Mouse (Mus musculus) small intestine, adult 2 months (tissue): Measurements from ENCODE around the gene Zfp867. TPM values are rescaled to one million over a fixed set of nuclear protein-coding genes. Genes with fewer than 3 reads are reported as not detected.

Experiments
- H3K27ac ChIP-seq: fragments of 200-500 bp; 2 replicates; pipeline ENCODE4 v1.5.1; 2012; ENCODE audit warnings: low read depth, low read length, control low read depth, inconsistent platforms; ENCODE audit not compliant: insufficient read depth
- H3K27me3 ChIP-seq: fragments of 200-500 bp; 2 replicates; pipeline ENCODE4 v1.6.1; 2012; ENCODE audit warnings: mild to moderate bottlenecking, moderate library complexity, low read length, inconsistent platforms; ENCODE audit not compliant: control insufficient read depth, insufficient read depth
- H3K36me3 ChIP-seq: fragments of 200-500 bp; 2 replicates; pipeline ENCODE4 v1.6.1; 2012; ENCODE audit warnings: mild to moderate bottlenecking, low read length, control low read depth, inconsistent platforms; ENCODE audit not compliant: control insufficient read depth, insufficient read depth
- H3K4me1 ChIP-seq: fragments of 200-500 bp; 2 replicates; pipeline ENCODE4 v1.6.1; 2012; ENCODE audit warnings: low read length, inconsistent platforms, mixed read lengths; ENCODE audit not compliant: control insufficient read depth, insufficient read depth, insufficient read length
- H3K4me3 ChIP-seq: fragments of 200-500 bp; 2 replicates; pipeline ENCODE4 v1.5.1; 2012; ENCODE audit warnings: low read depth, mild to moderate bottlenecking, control low read depth, inconsistent platforms, low read length, moderate library complexity
- CTCF ChIP-seq: fragments of 200-500 bp; IDR thresholded peaks from 2 replicates; pipeline ENCODE4 v1.5.1; 2012; ENCODE audit warnings: low read depth, mild to moderate bottlenecking, control low read depth, inconsistent platforms, low read length, moderate library complexity, mixed read lengths; ENCODE audit not compliant: insufficient replicate concordance, insufficient read length; ENCODE audit errors: extremely low read depth
- POLR2A ChIP-seq: fragments of 200-500 bp; IDR thresholded peaks from 2 replicates; pipeline ENCODE4 v1.6.1; 2012; ENCODE audit warnings: low read depth, mild to moderate bottlenecking, control low read depth, inconsistent platforms, low read length, moderate library complexity
- WGBS: fragments of 180-500 bp; shearing (Covaris S2); methylation state at CpG from one replicate; pipeline ENCODE4 v1.1.7; 2018; 5-methylcytosine and 5-hydroxymethylcytosine counted together
- polyA plus RNA-seq: library from polyadenylated mRNA; depleted of rRNA; stranded (reverse); fragments of >200 nt; gene quantifications from 2 replicates; pipeline ENCODE4 v1.2.3, GENCODE M21; 2012; rRNA removed

Zfp867 gene
- polyA plus RNA-seq = 0.08 TPM in 1 of 2 replicates, not detected in the other

DNA sequence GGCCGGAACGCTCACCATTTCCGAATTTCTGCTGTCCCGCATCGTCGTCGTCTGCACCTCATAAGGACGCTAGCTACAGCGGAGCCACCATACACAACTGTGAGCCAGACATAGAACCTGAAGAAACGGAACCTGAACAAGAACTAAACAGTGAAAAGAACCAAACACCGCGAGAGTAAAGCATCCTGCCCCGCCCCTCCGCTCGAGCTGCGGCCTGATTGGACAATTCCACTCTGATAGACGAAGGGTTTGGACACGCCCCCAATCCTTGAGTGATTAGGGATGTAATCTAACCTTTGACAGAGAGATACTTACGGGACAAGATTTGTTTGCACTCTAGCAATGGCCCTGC lies at the start of gene Zfp867:
TSS of gene Zfp867 (minus strand) at position 149 of the 352 bp plus-strand sequence.
- peak within 1 kb of the TSS; percentile 82 for H3K4me3 ChIP-seq
- H3K4me1 ChIP-seq = no peaks in the 10 kb centered on the region; the same call in 1 of the 2 replicates
- no peaks in the 10 kb centered on the region; the same call in 1 of the 2 replicates for H3K36me3 ChIP-seq
- no peak for TF ChIP-seq CTCF
- peak; percentile 15; the same call in 1 of the 2 replicates for TF ChIP-seq POLR2A
- peak within 1 kb of the TSS; percentile 38 for H3K27ac ChIP-seq
- under 1% methylated on average over 19 of the region's 19 CpGs for WGBS
- no peaks in the 10 kb centered on the region for H3K27me3 ChIP-seq

DNA sequence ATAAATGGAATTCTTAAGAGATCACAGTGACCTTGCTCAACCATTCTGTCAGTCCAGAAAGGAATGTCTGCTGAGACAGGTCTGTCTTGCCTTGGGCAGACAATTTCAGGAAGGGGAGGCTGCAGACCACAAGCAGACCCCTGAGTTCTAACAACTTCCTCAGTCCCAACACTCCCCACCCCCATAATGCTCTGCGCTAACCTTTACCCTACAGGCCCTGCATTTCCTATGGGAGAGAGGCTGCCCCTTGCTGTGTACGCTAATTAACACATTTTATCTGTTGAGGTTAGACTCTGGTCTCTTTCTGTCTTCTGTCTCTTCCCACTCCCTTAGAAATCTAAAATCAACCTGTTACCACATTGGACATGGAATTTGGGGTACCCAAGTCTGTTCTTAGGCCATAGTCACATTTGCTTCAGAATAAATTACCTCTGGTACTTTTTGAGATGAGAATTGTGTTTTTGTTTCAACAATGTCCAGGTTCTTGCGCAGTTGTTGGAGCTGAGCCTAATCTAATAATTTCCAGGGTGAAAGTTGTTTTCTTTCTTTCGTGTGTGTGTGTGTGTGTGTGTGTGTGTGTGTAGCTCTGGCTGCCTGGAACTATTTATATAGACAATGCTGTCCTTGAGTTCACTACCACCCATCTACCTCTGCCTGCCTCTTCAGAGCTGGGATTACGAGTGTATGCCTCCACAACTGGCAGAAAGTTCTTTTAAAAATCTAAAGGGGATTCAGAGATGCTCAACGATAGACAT lies 47.6 kb upstream of the Zfp867 start:
- Histone ChIP-seq H3K27ac (no peak overlapping the region), H3K4me3 (no peak overlapping the region), H3K36me3 (no peaks in the 10 kb centered on the region), H3K4me1 (peaks cover 2% of the 10 kb centered on the region; the same call in 1 of the 2 replicates), H3K27me3 (no peaks in the 10 kb centered on the region)
- TF ChIP-seq POLR2A (no peak), CTCF (no peak)
- 63% methylated on average over 6 of the region's 6 CpGs for WGBS

DNA sequence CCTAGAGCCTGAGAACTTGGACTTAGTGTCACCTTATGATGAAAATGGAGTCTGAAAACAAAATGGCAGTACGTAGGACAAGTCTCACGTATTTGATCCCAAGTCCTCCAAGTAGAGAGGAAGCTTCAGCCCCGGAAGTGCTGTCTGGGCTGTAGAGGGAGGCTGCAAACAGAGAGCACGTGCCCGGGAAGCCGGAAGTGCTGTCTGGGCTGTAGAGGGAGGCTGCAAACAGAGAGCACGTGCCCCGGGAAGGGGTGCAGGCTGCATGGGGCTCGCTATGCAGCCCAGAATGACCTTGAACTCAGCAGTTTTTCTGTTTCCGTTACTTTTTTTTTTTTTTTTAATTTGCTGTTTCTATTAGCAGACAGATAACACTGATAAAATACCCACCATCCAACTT lies 46.0 kb upstream of the Zfp867 start:
- H3K4me1 ChIP-seq = peaks cover 2% of the 10 kb centered on the region; the same call in 1 of the 2 replicates
- TF ChIP-seq POLR2A (no peak), CTCF (no peak)
- WGBS = 54% methylated on average over 10 of the region's 10 CpGs
- H3K4me3 ChIP-seq = no peak overlapping the region
- no peaks in the 10 kb centered on the region for H3K27me3 ChIP-seq
- H3K36me3 ChIP-seq = no peaks in the 10 kb centered on the region
- no peak overlapping the region for H3K27ac ChIP-seq

DNA sequence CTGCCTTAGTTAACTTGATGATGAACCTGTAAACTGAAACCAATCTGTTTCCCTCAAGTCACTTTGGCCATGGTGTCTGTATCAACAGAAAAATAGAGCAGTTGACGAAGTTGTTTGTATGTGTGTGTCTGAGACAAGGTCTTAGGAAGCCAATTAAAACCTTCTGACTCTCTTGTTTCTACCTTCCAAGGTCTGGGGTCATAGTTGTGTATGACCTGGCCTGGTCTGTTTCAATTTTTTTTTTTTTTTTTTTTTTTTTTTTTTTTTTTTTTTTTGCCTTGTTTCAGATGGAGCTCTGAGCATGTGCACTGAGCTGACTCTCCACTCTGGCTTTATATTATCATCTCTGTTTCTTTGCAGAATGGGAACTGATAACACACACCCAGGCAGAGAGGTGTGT lies 45.2 kb upstream of the Zfp867 start:
- no peaks in the 10 kb centered on the region for H3K27me3 ChIP-seq
- H3K27ac ChIP-seq = no peak overlapping the region
- H3K4me1 ChIP-seq = peaks cover 2% of the 10 kb centered on the region; the same call in 1 of the 2 replicates
- no peak for TF ChIP-seq POLR2A
- no peak for TF ChIP-seq CTCF
- no peak overlapping the region for H3K4me3 ChIP-seq
- H3K36me3 ChIP-seq = no peaks in the 10 kb centered on the region
- WGBS = 100% methylated on average over 1 of the region's 1 CpGs

DNA sequence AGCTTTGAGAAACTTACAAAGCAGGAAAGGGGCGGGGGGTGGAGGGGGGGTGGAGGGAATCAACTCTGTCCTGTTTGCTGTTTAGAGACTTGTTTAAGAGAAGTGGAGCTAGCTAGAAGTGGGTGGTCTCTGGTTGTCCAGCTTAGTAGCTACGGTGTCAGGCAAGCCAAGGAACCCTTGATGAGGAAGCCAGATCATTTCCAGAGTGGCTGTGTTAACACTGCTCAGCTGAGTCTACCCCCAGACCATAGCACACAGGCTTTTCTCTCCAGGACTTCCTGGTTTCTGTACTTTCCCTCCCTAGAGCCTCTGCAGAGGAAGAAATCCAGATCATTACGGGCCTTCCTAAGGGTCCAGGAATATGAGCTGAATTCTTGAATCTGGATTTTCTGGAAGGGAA lies 42.5 kb upstream of the Zfp867 start:
- H3K4me1 ChIP-seq = peaks cover 2% of the 10 kb centered on the region; the same call in 1 of the 2 replicates
- H3K36me3 ChIP-seq = no peaks in the 10 kb centered on the region
- no peak overlapping the region for H3K27ac ChIP-seq
- 53% methylated on average over 3 of the region's 3 CpGs for WGBS
- no peak overlapping the region for H3K4me3 ChIP-seq
- TF ChIP-seq CTCF (no peak), POLR2A (no peak)
- H3K27me3 ChIP-seq = no peaks in the 10 kb centered on the region

DNA sequence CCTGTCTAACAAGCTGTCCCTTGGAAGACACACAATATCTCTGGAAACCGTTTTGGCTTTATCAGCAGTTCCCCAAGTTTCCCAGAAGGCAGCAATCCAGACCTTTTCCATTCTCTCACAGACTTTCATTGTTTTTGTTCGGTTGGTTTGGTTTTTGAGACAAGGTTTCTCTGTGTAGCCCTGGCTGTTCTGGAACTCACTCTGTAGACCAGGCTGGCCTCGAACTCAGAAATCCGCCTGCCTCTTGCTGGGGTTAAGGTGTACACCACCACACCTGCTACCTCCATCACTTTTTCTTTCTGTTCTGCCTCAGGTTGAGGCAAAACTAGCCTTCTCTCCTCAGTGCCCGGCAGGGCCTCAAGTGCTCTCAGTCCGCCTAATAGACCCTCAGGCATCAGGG lies 42.1 kb upstream of the Zfp867 start:
- TF ChIP-seq POLR2A (no peak), CTCF (no peak)
- Histone ChIP-seq H3K4me1 (peaks cover 2% of the 10 kb centered on the region; the same call in 1 of the 2 replicates), H3K36me3 (no peaks in the 10 kb centered on the region), H3K27ac (no peak overlapping the region), H3K27me3 (no peaks in the 10 kb centered on the region), H3K4me3 (no peak overlapping the region)
- 65% methylated on average over 6 of the region's 6 CpGs for WGBS

DNA sequence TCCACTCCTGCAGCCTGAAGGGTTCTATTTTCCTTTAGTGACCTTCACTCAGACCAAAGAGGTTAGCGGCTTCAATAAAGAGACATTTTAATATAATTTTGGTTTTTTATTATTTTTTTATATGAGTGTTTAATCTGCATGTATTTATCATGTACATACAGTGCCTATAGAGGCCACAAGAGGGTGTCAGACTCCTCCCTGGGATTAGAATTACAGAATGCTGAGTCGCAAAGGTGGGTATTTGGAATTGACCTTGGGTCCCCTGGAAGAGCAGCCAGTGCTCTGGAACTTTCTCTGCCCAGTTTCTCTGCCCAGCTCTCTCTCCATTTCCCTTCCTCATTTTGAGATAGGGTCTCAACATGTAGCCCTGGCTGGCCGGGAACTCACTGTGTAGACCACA lies 41.3 kb upstream of the Zfp867 start:
- 75% methylated on average over 3 of the region's 3 CpGs for WGBS
- TF ChIP-seq POLR2A = no peak
- no peak for TF ChIP-seq CTCF

DNA sequence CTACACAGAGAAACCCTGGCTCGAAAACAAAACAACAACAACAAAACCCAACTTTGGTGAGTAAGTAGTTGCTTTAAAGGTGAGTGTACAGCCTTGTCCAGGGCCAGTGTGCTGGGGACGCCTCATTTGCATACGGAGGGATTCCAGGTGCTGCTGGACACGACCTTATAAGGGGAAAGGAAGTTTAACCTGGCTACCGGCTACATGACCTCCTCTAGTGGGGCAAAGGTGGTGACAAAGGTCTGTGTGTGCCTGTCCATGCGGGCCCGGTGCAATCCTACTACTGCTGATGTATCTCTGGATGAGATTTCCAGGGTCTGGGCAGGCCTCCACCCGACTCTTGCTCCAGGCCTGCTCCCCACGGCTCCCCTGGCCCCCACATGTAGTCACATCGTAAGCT lies 40.5 kb upstream of the Zfp867 start:
- Histone ChIP-seq H3K4me3 (no peak overlapping the region), H3K27me3 (no peaks in the 10 kb centered on the region)

More for the DNA sequence above, 41.3 kb upstream of the Zfp867 start:
- no peak overlapping the region for H3K4me3 ChIP-seq
- H3K4me1 ChIP-seq = peaks cover 2% of the 10 kb centered on the region; the same call in 1 of the 2 replicates
- H3K36me3 ChIP-seq = no peaks in the 10 kb centered on the region
- no peak overlapping the region for H3K27ac ChIP-seq
- H3K27me3 ChIP-seq = no peaks in the 10 kb centered on the region

More for the DNA sequence above, 40.5 kb upstream of the Zfp867 start:
- no peak overlapping the region for H3K27ac ChIP-seq
- no peaks in the 10 kb centered on the region for H3K4me1 ChIP-seq
- no peaks in the 10 kb centered on the region for H3K36me3 ChIP-seq
- no peak for TF ChIP-seq POLR2A
- TF ChIP-seq CTCF = no peak
- WGBS = 85% methylated on average over 10 of the region's 10 CpGs
